Mouse (Mus musculus): ENCODE data around the gene Btrc.

DNA sequence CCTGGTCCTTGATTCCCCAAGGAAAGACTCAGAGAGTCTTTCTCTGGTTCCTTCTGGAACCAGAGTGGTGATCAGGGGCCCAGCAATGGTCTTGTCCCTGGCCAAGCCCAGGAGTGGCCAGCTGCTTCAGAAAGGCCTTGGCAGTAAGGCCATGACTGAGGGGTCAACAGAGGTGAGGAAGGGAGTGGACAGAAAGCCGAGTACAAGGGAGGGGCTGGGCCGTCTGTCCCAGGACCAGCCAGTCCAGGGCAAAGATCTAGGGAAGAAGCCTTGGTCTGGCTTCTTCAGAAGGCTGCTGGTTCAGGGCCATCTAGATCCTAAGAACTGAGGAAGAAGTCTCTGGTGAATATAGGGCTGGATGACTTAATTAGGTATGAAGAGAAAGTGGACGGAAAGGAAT lies 34.5 kb upstream of the Btrc start:
- TF ChIP-seq CTCF (IDR thresholded peaks at IDR 0.05; ENCODE audit: insufficient read depth, low read depth, low read length) (no peak), POLR2A (IDR thresholded peaks at IDR 0.05; ENCODE audit: insufficient read depth, low read depth, low read length) (no peak)

Data from olfactory bulb, adult 2 months (tissue).